Mouse (Mus musculus) lung, adult 2 months (tissue): Measurements from ENCODE around the gene Wnt9a.

Experiments
- CTCF ChIP-seq: fragments of 200-500 bp; IDR thresholded peaks from 2 replicates; pipeline ENCODE4 v1.5.1; 2011; ENCODE audit warnings: mild to moderate bottlenecking, low read length, control low read depth; ENCODE audit not compliant: insufficient read depth
- POLR2A ChIP-seq: fragments of 200-500 bp; IDR thresholded peaks from 2 replicates; pipeline ENCODE4 v1.6.1; 2011; ENCODE audit warnings: low read depth, mild to moderate bottlenecking, control low read depth, low read length, borderline replicate concordance; ENCODE audit errors: extremely low read depth

DNA sequence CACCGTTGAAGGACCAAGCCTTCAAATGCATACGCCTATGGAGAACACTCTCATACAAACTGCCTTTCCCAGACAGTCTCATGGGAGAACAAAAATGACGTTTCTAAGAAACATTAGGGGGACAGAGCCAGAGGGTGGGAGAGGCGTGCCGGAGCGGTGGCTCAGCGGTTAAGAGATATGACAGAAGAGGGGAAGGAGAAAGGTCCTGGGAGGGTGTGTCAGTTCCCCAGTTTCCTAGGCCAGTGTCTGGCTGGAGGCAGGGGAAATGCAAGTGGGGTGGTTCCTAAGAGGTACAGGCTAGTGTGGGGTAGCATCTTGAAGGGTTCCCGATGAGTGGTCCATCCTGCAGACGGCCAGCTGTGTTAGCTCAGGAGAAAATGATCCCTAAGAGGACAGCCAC lies 54.6 kb downstream of the Wnt9a start:
- TF ChIP-seq POLR2A (no peak), CTCF (no peak)
